Mouse (Mus musculus) layer of hippocampus, adult 8-10 months (tissue): ENCODE results near the gene Qrich1. TPM values are rescaled to one million over a fixed set of nuclear protein-coding genes. Genes with fewer than 3 reads are reported as not detected.

Experiments
- DNase-seq, 2 experiments: peaks; one replicate each; pipeline ENCODE4 v3.0.0; 2022; ENCODE audit warnings: low spot score in 2 of 2
- total RNA-seq, 4 experiments: library from RNA; stranded (reverse); gene quantifications; 2 replicates each; pipeline ENCODE4 v1.2.4; 2022

The Qrich1 gene
- total RNA-seq, 4 experiments from 2014 or later, result 141 to 150 (median 146) TPM

DNA sequence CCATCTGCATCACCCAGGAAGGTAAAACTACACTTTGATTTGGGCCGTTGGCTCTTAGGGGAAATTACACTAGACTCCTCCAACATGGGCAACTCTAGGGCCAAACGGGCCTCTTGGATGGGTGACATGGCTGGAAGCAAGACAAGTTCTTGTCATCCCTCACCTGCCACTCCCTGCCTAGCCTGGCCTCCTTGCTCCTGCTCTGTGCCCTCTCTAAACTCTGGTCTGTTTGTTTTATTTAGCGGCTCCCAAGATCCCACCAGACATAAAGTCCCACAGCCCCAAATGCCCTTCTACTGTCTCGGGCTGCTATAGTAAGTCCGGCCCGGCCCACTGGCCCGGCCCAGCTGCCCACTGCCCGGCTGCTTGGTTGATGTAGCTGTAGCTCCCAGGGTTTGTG lies 47.1 kb downstream of the Qrich1 start:
- no peak for DNase-seq

DNA sequence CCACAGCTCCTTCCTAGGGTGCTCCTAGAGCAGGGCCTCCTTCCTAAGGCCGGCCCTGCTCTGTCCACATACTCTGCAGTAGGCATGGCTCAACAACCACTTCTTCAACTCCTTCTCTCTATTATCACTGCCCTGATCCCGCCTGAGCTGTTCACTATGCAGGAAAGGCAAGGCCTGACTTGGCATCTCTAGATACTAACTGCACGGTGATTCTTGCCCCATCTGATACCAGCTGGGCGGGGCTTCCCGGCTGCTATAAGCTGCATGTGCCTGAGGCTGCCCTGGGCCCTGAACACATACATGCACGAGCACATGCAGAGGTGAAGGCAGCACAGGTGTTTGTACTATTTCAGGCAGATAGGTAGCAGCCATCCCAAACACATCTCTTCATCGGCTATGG lies 47.5 kb downstream of the Qrich1 start:
- DNase-seq, result peak in 1 of 2 experiments; percentile 9

DNA sequence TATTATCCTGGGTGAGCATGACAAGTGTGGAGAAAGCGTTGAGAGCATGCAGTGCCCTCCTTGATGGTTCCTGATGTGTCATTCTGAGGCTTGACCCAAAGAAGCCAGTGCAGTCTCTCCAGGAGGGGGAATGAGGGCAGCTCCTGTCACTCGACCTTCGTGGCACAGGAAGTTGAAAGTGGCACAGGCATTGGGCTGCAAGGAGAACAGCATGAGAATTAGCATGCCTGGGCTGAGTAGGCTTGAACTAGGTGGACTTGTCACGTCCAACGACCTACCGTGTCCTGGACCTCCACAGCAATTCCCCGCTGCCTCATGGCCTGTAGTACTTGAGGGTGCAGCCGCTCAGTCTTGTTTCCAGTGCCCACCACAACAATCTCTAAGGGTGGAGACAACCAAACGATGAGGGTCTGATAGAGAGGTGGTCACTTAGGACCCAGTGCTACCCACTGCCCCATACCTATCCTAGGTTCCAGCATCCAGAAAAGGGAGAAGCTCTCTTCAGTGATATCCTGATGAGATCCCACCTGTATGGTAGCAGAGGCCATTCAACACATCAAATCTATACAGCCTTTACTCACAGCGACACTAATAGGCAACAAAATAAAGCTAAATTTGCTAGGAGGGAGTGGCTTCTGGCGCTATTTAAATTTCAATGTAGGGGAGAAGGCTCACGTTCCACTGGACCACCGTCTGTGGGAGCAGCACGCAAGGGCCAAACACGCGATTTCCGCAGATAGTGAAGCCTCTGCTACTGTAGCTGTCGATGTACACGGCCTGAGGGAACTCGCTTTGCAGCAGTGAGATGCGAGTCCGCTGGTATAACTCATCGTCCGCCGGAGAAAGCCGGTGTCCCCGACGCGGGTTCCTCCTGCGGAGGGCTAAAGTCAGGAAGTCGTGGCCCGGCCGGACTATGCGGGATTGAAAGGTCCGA lies 49.5 kb downstream of the Qrich1 start:
- peak in 1 of 2 experiments; percentile 13 for DNase-seq

DNA sequence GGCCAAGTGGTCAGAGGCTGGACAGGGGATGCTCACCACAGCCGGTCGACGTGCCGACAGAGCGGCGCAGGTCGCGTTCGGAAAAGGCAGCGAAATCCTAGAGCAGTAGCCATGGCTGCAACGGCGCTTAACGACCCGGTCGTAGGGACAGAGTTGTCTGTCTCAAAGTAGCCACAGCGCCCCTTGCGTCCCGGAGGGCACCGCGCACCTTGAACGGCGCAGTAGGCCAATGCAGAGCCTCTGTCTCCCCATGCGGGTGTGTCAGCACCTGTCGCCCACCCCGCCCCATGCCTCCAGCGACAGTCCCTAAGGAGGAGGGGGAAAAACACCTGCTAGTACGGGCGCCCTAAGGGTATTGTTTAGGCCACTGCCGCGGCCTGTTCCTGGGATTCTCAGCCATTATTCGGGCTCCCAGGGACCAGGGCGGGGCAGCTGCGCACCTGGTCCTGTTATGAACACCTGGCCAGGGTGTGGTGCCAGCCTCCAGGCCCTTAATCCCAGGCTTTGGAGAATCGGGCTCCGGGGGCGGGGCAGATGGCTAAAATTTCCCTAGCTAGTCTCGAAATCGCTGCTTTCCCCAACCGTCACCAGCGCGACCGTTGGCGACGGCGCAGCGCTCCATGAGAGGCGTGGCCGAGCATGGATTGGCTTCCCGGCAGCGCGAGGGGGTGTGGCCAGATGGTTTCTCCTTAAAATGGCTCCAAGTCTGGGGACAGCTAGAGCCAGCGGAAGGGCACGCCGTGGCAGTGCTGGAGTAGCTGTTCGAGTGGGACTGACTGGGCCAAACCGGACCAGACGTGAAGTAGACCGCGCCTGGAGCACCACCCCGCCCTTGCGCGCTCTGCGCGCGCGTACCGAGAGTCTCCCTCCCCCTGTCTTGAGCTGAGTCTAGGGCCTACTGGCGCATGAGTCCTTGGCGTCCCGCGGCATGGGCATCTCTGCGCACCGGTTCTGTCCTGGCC lies 50.5 kb downstream of the Qrich1 start, which contains the start of gene Ndufaf3:
Ndufaf3 (minus strand) TSS at position 620 of the 962 bp plus-strand sequence.
- peak; percentile 93 to 96 for DNase-seq

DNA sequence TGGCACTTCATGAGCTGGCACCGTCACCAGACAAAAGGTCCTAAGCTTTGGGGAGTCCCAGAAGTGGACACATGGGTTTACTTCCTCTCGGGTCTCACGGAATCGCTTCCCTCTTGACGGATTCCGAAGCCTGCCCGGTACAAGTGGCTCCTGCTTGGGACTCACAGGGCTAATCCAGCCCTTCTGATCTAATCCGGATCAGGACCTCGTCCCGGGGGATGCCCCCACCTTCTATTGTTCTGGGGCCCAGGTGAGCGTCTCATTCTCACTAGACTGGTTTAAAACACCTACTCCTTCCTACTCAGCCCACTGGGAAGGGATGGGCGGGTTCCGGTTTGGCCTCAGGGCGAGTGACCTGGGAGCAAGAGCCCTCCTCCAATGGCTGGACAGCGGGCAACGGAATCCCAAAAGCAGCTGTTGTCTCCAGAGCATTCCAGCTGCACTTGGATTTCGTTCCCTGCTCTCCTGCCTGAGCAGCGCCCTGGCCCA lies 51.4 kb downstream of the Qrich1 start:
- no peak for DNase-seq

DNA sequence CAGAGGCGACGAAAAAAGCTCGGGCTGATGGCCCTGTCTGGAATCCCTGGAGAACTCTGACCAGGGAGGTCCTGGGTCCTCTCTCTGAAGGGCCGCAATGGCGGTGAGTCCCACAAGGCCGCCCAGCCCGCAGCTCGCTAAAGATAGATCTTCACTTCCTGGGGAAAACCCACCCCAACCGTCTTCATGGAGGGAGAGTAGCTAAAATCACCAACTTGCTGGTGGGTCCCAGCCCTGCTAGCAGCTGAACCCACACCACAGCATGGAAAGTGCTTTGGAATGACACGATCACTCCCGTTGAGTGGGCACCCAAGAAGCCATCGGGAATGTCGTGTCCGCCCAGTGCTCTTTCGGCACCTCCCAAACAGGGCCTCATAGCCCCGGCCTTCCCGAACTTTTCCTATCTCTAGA lies 51.9 kb downstream of the Qrich1 start:
- DNase-seq, result no peak

DNA sequence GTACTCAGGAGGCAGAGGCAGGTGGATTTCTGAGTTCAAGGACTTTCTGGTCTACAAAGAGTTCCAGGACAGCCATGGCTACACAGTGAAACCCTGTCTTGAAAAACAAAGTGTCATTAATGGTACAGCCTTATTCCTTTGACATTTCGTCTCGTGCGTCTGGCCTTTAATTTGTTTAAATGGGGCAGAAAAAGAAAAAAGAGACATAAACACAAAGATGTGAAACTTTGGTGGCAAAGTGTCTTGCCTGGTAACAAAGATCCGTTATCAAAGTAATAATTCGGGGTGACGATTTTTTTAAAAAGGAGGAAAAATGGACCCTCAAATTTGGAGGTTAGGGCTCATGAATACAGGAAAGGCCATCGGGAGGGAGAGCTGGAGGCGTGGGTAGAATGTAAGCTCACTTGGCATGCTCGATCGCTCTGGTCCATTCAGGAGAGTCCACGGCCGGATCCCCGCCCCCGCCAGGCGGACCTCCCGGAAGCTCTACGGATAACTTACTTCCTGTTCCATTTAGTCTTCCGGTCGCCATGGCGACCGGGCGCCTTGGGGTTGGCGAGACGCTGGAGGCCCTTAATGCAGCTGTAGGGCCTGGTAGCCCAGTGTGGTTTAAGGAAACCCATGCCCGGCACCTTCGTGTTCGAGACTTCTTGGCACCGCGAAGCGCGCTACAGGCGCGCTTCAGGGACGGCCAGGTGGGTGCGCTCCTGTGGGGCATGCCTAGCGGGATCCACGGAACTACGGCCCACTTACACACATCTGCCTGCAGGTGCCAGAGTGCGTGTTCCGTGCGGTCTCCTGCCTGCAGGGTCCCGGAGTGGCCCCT lies 53.0 kb downstream of the Qrich1 start, which contains the start of gene Dalrd3:
Dalrd3 (plus strand) TSS at position 506 of the 826 bp plus-strand sequence.
- DNase-seq, result peak; percentile 90 to 92

DNA sequence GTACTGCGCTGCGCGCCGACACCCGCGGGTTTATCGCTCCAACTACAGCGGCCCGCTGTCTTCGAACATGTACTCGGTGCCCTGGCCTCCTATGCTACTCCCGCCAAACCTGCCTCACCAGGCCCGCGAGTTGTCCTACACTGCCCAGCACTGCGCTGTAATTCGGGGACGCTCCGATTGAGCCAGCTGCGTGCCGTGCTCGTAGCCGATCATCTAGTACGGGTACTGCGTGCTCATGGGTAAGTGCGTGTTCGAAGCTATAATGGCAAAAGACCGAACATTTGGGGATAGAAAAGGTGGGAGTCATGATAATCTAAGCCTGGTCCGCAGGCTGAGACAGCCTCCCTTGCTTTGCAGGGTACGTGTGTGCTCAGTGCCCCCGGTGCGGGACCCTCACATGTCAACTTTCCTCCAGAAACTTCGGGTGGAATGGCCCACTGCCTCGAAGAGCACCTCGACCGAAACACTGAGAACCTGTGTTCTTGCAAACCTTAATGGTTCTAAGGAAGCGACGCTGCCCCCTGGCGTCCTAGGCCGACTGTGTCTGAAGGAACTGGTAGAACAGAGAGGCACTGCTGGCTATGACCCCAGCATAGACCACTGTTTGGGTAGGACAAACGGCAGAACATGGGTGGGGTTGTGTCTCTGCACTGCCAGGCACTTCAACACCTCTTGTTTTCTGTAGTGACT lies 53.7 kb downstream of the Qrich1 start:
- peak in 1 of 2 experiments; percentile 56 for DNase-seq

DNA sequence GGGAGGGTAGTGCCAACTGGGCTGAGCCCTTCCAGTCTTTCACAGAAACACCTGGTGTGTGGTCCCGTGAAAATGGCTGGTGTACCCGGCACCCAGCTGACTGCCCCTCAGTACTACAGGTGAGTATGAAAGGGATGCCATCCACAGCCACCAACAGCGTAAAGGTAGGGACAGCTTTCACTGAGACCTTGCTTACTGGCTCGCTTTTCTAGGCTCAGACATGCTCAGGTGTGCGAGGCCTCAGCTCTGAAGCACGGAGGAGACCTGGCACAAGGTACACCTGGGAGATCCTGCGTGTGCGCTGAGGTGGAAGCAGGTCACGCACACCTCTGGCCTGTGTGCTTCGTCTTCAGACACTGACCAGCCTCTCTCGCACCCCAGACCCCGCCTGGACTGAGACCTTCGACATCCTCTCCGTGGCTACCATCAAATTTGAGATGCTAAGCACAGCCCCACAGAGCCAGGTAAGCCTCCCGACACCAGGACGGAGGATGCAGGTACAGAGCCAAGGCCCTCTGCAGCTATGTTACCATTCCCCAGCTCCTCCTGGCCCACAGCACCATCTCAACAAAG lies 54.9 kb downstream of the Qrich1 start:
- DNase-seq, result no peak

DNA sequence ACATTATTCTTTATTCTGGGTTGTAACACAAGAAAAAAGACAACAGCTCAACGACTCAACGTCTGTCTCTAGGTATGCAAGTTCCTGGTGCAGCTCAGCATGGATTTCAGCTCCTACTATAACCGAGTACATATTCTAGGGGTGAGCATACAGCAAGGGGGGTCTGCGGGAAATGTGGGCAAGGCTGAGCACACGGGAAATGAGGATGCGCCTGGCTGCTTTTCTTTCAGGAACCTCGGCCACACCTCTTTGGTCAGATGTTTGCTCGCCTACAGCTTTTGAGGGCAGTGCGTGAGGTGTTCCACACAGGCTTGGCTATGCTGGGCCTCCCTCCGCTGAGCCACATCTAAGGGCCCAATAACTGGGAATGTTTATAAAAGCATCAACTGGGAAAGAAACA lies 55.7 kb downstream of the Qrich1 start:
- DNase-seq, result peak in 1 of 2 experiments; percentile 9

DNA sequence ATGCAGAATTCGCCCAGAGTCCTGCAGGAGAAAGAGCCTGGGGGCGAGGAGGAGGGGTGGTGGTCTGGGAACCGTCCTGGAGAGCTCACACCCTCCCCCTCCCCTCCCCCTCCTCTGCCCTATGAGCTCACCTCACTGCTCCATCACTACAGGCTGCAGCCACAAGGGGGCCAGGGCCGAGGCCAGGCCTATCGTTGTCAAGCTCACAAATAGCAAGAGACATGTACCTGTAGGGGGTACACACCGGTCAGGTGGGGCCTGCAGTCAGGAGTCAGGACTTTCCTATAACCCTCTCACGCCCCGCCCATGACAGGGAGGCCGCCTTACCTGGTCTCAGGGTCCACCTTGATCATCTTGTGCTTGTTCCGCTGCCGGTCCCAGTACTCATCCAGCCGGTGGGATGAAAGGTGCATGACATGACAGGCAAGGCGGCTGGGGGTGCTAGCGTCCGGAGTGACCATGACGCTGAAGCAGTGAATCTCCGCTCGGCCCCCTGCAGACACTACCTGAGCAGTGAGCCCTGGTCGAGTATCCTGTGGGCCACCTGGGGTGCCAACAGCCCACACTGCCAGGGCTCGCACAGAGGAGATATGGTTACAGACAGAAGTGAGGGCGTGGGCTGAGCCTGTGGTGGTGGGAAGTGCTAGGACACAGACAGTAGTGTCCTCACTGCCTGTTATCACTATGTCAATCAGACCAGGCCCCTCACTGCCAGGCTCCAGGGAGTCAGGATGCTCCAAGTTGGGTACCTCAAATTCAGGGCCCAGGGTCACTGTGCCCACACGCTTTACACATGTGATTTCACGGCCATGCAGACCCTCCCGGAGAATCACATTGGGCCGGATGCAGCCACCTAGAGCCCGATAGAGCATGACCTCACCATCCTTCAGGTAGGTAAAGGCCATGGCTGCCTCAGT lies 57.4 kb downstream of the Qrich1 start:
- DNase-seq, result peak in 1 of 2 experiments; percentile 35

DNA sequence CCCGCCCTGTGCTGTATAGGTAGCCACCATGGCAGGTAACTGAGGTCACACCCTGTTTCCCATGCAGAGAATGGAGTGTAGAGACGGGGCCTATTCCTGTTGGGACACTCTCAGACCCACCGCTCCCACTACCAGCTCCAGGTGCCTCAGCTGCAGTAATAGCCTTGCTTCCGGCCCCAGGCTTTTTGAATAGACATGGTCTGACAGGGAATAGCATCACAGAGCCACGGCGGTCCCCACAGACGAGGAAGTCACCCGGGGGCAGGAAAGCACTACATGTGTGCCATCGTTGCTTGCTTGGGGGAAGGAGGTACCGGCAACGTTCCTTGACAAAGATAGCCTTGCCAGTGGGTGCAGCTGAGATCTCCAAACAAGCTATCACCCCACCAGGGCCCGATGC lies 58.3 kb downstream of the Qrich1 start:
- DNase-seq, result no peak

DNA sequence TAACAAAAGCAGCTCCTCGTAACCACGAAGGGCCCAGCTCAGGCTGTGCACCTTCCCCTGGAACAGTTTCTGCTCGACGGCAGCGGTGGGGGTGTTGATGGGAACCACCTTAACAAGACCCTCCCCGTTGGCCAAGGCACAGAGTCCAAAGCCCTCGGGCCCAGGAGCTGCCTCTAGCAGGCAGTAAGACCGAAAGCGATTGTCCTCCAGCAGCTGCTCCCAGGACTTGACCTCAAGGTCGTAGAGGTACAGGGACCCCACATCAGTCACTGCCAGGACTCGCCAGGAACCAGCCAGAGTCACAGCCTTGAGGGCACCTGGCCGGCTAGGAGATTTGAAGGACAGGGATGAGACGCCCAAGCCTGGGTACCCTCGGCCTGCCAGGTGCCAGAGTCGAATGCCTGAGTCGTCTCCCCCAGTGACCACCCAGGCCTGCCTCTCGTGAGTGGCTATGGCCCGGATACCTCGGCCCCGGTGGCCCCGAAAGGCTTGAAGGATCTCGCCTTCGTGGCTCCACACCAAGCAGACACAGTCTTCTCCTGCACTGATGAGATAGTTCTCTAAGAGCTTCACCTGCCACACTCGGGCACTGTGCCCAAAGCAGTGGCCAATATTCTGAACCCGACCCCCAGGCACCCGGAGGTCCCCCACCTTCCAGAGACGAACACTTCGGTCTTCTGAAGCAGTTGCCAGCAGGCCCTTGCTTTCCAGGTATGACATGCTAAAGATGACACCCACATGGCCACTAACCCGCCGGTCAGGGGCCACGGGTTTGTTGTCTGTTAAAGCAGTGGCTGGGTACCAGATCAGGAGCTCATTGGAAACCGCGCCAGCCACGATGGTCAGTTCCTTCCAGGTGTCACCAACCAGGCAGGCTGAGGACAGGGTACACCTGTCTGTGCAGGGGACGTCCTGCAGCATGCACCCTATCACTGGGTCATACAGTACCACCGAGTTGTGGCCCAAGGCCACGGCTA lies 59.0 kb downstream of the Qrich1 start:
- DNase-seq, result peak in 1 of 2 experiments; percentile 9

DNA sequence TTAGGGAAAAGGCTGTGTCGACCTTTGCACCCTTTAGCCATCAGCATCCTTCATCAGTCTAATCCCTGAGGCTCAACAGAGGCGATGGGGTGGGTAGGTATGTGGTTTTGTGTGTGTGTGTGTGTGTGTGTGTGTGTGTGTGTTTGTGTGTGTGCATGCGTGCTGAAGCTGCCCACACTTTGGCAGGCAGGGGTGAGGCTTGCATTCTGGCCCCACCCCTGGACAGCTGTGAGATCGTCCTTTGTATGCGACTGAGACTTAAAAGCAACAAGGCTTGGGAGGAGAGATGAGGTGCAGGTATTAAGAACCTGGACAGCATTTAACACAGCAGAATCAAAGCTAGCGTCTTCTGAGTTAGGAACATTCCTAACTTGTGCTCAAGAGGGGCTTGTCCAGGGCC lies 60.4 kb downstream of the Qrich1 start:
- DNase-seq, result no peak

DNA sequence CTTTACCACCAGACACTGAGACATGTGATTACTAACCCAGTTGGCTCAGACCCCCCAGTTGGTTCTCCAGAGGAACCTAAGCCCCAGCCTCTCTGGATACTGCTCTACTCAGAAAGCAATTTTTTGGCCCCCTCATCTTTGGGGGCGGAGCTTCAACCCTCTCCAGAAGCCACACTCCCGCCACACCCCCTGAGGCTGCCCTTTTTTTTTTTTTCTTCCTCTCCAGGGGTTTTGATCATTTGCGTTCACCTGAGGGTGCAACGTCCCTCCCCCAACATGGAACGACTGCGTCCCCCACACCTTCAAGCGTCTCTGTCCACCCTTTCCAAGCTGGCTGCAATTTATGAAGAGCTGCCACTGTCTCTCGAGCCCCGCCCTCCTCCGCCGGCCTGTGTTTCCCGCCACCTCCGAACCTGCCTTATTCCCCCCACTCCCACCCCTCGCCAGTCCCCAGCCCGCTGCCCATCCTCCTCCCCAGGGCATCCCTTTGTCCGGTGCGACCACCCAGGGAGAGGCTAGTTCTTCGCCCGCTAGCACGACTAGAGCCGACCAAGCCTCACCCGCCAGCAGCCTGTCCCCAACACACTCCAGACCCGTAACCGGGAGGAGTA lies 61.4 kb downstream of the Qrich1 start:
- peak in 1 of 2 experiments; percentile 30 for DNase-seq

DNA sequence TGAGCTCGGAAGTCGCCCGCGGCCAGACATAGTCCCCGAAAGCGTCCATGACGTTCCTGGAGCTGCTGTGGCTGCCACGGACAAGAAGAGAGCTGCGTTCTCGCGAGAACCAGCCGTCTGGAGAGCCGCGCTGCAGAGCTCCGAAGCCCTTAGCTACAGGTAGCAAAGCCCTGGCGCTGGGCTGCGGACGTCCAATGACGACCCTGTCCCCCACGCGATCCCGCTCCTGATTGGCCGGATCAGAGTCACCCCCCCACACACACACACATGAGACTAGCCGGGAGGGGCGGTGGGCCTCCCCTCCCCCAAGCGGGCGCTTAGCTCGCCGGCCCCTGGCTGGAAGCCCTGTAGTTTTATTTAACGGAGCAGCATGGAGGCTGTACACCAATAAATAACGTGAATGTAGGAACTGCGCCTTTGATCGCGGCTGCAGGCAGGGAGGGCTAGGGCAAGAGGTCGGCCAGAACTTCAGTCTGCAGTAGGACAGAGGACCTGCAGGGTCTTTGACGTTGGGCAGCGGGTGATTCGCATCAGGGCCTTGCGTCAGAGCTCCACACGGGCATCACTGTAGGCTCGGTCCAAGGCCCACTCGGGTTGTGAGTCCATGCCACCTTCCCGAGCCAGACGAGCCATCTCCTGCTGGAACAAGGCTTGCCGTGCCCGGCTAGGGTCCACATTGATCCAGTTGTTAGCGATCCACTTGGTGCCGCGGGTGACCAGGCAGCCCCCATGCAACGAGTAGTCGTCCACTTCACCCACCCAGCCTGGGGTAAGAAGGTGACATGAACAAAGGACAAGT lies 62.1 kb downstream of the Qrich1 start, which contains the start of gene Wdr6:
Wdr6 (minus strand) TSS at position 195 of the 799 bp plus-strand sequence.
- DNase-seq, result peak; percentile 89 to 92
